Mouse (Mus musculus) left cerebral cortex, adult 11 months (tissue): Measurements from ENCODE around the gene 4921517D22Rik.

Source experiments
- DNase-seq: peaks from one replicate; pipeline ENCODE4 v3.0.0; 2022; ENCODE audit warnings: low spot score

Gene 4921517D22Rik

DNA sequence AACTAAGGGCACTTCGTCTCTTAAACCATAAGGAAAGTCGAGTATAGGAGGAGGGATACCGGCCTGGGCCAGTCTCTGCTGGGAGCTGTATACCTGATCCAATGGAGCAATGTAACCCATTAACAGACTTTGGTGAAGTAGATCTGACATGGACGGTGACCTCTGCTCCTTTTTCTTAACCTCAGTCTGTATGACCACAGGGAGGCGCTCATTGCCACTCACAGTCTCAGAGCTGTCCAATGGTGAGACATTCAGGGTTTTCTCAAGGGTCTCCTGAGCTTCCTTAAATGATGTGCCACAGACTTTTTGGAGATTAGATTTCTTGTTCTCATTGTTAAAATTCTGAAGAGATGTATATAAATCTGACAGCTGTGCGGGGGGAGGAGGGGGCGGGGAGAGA lies 3.3 kb downstream of the 4921517D22Rik start:
- DNase-seq = no peak

- no peak for DNase-seq
These were observed 4.1 kb downstream of the 4921517D22Rik start for GRCm38 (mm10) chr13:59689843-59690242.

DNA sequence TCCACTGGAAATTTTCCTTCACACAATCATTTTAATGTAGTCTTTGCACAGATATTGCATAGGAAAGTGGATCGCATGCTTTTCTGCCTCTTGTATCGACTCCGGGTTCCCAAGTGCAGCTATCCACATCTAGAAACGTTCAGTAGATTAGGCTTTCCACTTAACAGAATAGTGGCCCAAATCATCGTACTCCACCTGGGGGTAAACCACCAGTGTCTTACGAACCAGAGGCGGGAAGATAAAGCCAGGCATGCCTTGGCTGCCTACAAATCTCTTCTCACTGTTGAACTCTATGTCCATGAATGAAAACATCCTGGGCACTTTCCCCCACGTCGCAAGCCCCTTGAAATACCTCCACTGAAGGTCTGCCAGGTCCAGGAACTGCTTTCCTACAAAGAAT lies 4.6 kb downstream of the 4921517D22Rik start:
- no peak for DNase-seq

DNA sequence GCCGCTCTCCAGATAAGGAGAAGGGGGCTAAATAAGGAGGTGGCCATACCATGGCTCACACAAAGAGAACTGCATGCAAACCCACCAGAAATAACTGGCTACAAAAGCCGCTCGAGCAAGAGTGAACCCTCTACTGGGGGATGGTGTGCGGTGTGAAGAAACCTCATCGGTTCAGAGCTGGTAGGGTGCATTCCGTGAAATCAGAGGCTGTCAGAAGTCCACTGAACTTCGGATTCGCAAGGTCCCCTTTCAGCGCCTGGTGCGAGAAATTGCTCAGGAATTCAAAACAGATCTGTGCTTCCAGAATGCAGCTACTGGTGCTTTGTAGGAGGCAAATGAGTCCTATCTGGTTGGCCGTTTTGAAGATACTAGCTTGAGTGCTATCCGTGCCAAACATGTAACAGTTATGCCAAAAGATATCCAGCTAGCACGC lies 5.6 kb downstream of the 4921517D22Rik start:
- no peak for DNase-seq

DNA sequence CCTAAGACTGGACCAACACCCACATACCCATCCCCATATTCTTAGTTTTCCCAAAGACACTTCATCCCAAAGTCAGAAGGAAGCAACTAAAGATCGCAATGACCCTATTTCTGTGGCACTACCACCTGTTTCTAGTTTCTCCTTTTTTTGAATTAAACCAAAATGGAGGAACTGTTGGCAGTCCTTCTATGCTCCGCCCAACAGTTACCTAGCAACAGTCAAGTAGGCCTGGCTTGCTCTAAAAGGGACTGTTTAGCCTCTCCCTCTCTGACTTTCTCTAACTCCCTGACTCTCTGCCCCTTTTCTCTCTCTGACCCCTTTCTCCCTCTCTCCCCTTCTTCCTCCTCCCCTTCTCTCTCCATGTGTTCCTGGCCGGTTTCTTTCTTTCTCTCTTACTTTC lies 8.7 kb downstream of the 4921517D22Rik start:
- no peak for DNase-seq

GRCm38 (mm10) chr13:59682629-59683028 lies 11.3 kb downstream of the 4921517D22Rik start:
- no peak for DNase-seq

DNA sequence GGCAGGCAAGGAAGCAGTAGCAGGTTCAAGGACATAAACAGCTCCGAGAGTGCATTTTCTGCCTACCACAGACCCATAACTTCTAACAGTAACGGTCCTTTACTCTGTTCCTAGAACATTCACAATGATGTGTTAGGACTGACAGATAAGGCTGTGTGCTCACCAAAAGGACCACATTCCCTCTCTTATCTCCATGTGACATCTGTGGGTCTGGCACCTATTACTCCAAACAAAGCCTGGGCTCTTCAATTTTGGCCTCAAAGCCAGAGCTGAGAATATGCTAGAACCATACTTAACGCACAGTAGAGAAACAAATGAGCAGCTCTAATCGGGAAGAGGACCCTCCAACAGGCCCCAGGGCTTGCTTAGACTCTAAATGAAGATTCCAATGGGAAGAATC lies 14.0 kb downstream of the 4921517D22Rik start:
- DNase-seq = no peak

- no peak for DNase-seq
These were observed 14.6 kb downstream of the 4921517D22Rik start for GRCm38 (mm10) chr13:59679306-59679705.

DNA sequence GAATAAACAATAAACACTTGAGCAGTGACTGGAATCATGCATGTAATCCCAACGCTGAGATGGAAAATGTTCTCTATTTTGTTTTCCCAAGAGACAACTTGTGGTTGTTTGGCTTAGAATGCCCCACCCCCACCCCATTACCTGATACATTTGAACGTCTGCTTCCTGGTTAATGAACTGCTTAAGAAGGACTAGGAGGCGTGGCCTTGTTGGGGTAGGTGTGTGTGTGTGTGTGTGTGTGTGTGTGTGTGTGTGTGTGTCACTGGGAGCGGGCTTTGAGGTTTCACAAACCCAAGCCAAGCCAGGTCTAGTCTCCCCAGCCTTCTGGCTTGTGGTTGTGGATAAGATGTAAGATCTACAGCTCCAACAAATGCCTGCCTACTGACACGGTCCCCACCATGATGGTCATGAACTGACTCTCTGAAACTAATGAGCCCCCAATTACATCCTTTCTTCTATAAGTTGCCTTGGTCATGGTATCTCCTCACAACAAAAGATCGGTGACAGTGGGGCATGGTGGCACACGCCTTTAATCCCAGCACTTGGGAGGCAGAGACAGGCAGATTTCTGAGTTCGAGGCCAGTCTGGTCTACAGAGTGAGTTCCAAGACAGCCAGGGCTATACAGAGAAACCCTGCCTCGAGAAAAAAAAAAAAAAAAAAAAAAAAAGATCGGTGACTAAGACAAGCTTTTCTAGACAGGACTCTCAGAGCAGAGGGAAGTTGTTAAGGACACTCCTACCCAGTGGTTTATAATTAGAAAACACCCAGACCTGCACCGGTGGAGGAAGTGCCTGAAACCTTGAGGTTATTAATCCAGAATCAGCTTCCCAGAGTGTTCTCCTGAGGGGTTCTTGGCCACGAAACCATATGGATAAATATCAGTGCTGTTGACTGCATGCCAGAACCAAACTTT lies 17.3 kb downstream of the 4921517D22Rik start:
- DNase-seq = no peak

DNA sequence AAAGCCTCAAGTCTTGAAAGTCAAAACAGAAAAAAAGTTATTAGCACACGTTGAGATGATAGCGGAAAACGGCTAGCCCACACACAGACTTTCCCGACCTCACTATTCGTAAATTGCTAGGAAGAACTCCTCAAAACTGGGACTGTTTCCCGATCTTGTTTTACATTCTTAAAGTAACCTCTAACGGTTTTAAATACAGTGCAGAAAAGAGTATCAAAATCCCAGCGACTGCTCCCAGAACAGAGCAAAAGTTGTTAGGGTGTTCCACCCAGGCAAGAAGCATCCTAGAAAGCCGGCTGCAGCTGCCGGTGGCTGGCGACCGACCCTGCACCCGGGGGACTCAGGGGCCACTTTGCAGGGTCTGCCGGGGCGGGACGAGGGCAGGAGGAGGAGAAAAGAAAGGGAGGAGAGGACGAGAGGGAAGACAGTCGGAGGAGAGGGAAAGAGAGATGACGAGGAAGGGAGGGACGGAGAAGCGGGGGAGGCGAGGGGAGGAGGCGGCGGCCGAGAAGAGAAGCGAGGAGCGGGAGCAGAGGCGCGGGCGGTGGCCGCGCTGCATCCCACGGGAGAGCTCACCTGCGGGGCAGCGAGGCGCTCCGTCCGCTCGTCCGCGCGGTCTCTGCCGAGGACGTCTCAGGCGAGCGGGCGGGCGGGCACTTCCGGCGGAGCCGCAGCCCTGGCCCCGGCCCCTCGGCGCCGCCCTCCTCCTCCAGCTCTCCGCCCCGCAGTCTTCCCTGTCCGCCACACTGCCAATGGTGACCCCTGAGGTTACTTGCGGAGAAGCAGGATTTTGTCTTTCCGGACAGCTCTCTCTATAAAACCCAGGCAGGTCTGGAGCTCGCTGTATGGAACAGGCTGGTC lies 18.5 kb downstream of the 4921517D22Rik start, which contains the start of gene Golm1:
Golm1 (minus strand) TSS at position 661 of the 861 bp plus-strand sequence.
- no peak for DNase-seq

DNA sequence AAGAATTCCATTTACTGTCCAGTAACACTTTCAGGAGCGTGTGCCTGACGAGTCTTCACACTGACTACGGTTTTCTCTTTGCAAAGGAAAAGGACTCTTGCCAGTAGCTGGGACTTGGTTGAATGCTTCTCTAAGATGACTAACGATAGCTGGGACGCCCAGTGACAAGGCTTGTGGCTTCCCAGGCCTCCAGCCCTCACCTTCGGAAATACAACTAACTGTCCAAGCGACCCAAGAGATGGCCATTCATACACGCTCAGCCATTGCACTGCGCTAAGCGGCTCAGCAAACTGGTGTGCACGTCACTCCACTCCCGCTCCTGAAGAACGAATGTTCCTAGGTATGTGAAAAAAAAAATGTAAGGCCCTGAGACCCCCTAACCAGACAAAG lies 19.2 kb downstream of the 4921517D22Rik start:
- DNase-seq = no peak

DNA sequence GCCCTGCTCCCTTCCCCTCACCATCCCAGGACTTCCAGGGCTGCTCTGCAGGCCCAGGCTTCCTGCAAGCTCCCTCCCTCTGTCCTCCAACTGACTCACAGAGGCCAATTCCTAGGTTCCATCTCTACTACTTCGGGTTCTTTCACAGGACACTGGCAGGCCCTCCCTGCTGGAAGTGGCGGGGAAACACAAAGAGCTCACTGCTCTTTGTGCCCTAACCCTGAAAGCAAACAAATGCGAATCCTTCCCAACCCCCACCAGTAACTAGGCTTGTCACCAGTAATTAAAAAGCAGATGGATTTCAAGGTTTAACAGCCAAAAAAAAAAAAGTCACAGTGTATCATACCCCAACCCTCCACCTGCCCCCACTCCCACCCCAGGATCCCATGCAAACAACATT lies 19.7 kb downstream of the 4921517D22Rik start:
- no peak for DNase-seq

GRCm38 (mm10) chr13:59673597-59673996 lies 20.3 kb downstream of the 4921517D22Rik start:
- no peak for DNase-seq

- no peak for DNase-seq
These were observed 21.7 kb downstream of the 4921517D22Rik start for GRCm38 (mm10) chr13:59672248-59672647.

DNA sequence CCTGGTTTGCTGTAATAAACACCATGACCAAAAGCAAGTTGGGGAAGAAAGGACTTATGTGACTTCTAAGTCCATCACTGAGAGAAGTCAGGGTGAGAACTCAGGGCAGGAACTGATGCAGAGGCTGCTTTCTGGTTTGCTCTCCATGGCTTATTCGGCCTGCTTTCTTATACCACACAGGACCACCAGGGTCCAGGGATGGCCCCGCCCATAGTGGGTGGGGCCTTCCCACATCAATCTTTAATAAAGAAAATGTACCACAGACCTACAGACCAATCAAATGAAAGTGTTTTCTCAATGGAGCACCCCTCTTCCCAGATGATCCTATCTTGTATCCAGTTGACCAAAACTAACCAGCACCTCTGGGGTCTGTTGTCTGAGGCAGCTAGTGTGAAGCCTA lies 22.4 kb downstream of the 4921517D22Rik start:
- no peak for DNase-seq

GRCm38 (mm10) chr13:59669946-59670345 lies 24.0 kb downstream of the 4921517D22Rik start:
- no peak for DNase-seq

GRCm38 (mm10) chr13:59668501-59669093 lies 25.3 kb downstream of the 4921517D22Rik start:
- DNase-seq = no peak

- no peak for DNase-seq
These were observed 26.1 kb downstream of the 4921517D22Rik start for GRCm38 (mm10) chr13:59667763-59668162.

GRCm38 (mm10) chr13:59663939-59664712 lies 29.8 kb downstream of the 4921517D22Rik start:
- no peak for DNase-seq

GRCm38 (mm10) chr13:59661966-59662365 lies 31.9 kb downstream of the 4921517D22Rik start:
- no peak for DNase-seq

GRCm38 (mm10) chr13:59661387-59661786 lies 32.5 kb downstream of the 4921517D22Rik start:
- no peak for DNase-seq

GRCm38 (mm10) chr13:59660371-59660770 lies 33.5 kb downstream of the 4921517D22Rik start:
- DNase-seq = no peak
